Mouse (Mus musculus): Measurements from ENCODE around the gene Znrf4.

GRCm38 (mm10) chr17:56546576-56546975 is 34.3 kb upstream of the Znrf4 start:
- no peak for TF ChIP-seq POLR2A (IDR thresholded peaks at IDR 0.05; ENCODE audit: control insufficient read depth, extremely low read depth, insufficient read depth, low read length, poor library complexity)
- no peak for TF ChIP-seq CTCF (IDR thresholded peaks at IDR 0.05; ENCODE audit: borderline replicate concordance, control insufficient read depth, extremely low read depth, insufficient read depth, low read length, poor library complexity)

Measured in thymus, adult 2 months (tissue).